Mouse (Mus musculus): ENCODE results near the gene Sypl2. TPM values are rescaled to one million over a fixed set of nuclear protein-coding genes. Genes with fewer than 3 reads are reported as not detected.

Gene Sypl2
- polyA plus RNA-seq (2014; fragmentation: Illumina TruSeq; extraction: RNeasy Lipid Tissue Mini Kit (QIAGEN cat#74804)): not detected

GRCm38 (mm10) chr3:108226558-108227350 is at the start of gene Sypl2:
Gene Sypl2 (minus strand): TSS chr3:108226648.

GRCm38 (mm10) chr3:108256719-108257637 is 30.5 kb upstream of the Sypl2 start, which contains the start of gene Psma5:
Gene Psma5 (plus strand): TSS chr3:108256926.

GRCm38 (mm10) chr3:108210771-108211139 is 15.7 kb downstream of the Sypl2 start, which contains the start of gene Atxn7l2:
Gene Atxn7l2 (minus strand): TSS chr3:108210934.

GRCm38 (mm10) chr3:108200329-108201323 is 25.8 kb downstream of the Sypl2 start, which contains the start of gene Cyb561d1:
Gene Cyb561d1 (minus strand): TSS chr3:108201212.

GRCm38 (mm10) chr3:108186098-108187047 is 40.1 kb downstream of the Sypl2 start, which contains the start of gene Amigo1:
Gene Amigo1 (plus strand): TSS chr3:108186335.

Other genes with a start within 250 kb of the Sypl2 start
- 319 TPM for gene Gstm2, start 240.2 kb downstream of the Sypl2 start, polyA plus RNA-seq (2014; fragmentation: Illumina TruSeq; extraction: RNeasy Lipid Tissue Mini Kit (QIAGEN cat#74804))
- 56.8 TPM for gene Gstm1, start 208.7 kb downstream of the Sypl2 start, polyA plus RNA-seq (2014; fragmentation: Illumina TruSeq; extraction: RNeasy Lipid Tissue Mini Kit (QIAGEN cat#74804))
- gene Gstm4, start 181.8 kb downstream of the Sypl2 start, polyA plus RNA-seq (2014; fragmentation: Illumina TruSeq; extraction: RNeasy Lipid Tissue Mini Kit (QIAGEN cat#74804)): 1.4 TPM
- gene Ampd2, start 140.0 kb downstream of the Sypl2 start, polyA plus RNA-seq (2014; fragmentation: Illumina TruSeq; extraction: RNeasy Lipid Tissue Mini Kit (QIAGEN cat#74804)): 8.6 TPM
- gene Gnat2, start 133.9 kb downstream of the Sypl2 start, polyA plus RNA-seq (2014; fragmentation: Illumina TruSeq; extraction: RNeasy Lipid Tissue Mini Kit (QIAGEN cat#74804)): 1.00 TPM
- 422 TPM for gene Gnai3, start 80.5 kb downstream of the Sypl2 start, polyA plus RNA-seq (2014; fragmentation: Illumina TruSeq; extraction: RNeasy Lipid Tissue Mini Kit (QIAGEN cat#74804))
- gene Gpr61, start 71.8 kb downstream of the Sypl2 start, polyA plus RNA-seq (2014; fragmentation: Illumina TruSeq; extraction: RNeasy Lipid Tissue Mini Kit (QIAGEN cat#74804)): not detected
- 8.3 TPM for gene Amigo1, start 40.3 kb downstream of the Sypl2 start, polyA plus RNA-seq (2014; fragmentation: Illumina TruSeq; extraction: RNeasy Lipid Tissue Mini Kit (QIAGEN cat#74804))
- 3.5 TPM for gene Cyb561d1, start 25.4 kb downstream of the Sypl2 start, polyA plus RNA-seq (2014; fragmentation: Illumina TruSeq; extraction: RNeasy Lipid Tissue Mini Kit (QIAGEN cat#74804))
- gene Atxn7l2, start 15.7 kb downstream of the Sypl2 start, polyA plus RNA-seq (2014; fragmentation: Illumina TruSeq; extraction: RNeasy Lipid Tissue Mini Kit (QIAGEN cat#74804)): 1.2 TPM
- gene Psma5, start 30.3 kb upstream of the Sypl2 start, polyA plus RNA-seq (2014; fragmentation: Illumina TruSeq; extraction: RNeasy Lipid Tissue Mini Kit (QIAGEN cat#74804)): 128 TPM
- gene Sort1, start 57.4 kb upstream of the Sypl2 start, polyA plus RNA-seq (2014; fragmentation: Illumina TruSeq; extraction: RNeasy Lipid Tissue Mini Kit (QIAGEN cat#74804)): 20.5 TPM
- gene Mybphl, start 138.3 kb upstream of the Sypl2 start, polyA plus RNA-seq (2014; fragmentation: Illumina TruSeq; extraction: RNeasy Lipid Tissue Mini Kit (QIAGEN cat#74804)): not detected
- 1.4 TPM for gene Psrc1, start 157.2 kb upstream of the Sypl2 start, polyA plus RNA-seq (2014; fragmentation: Illumina TruSeq; extraction: RNeasy Lipid Tissue Mini Kit (QIAGEN cat#74804))
- gene Celsr2, start 188.9 kb upstream of the Sypl2 start, polyA plus RNA-seq (2014; fragmentation: Illumina TruSeq; extraction: RNeasy Lipid Tissue Mini Kit (QIAGEN cat#74804)): 0.54 TPM
- gene Sars, start 218.6 kb upstream of the Sypl2 start, polyA plus RNA-seq (2014; fragmentation: Illumina TruSeq; extraction: RNeasy Lipid Tissue Mini Kit (QIAGEN cat#74804)): 13.7 TPM

All from ovary, adult 10 weeks (tissue).